Mouse (Mus musculus): ENCODE data around the gene Ccp110. TPM values are rescaled to one million over a fixed set of nuclear protein-coding genes. Genes with fewer than 3 reads are reported as not detected.

Gene Ccp110
- total and polyA plus RNA-seq, 3 experiments: 10.6 to 16.3 (median 13.4) TPM

DNA sequence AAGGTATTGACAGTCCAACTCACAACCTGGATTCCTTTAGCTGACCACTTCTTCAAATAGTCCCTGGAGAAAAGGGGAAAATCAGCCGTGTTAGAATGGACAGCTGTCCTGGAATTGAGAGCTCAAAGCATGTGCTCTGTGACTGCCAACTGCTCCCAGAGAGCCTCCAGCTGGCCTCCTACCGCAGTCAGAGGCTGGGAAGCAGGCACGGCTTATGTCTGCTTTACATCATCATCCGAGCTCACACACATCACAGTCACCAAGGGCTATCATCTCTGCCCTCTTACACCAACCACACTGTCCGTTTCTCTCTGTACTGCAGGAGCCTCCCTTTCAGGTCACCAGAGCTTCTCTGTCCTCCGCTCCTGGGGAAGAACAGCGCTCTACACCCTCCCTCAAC lies 23.3 kb upstream of the Ccp110 start:
- Histone ChIP-seq H3K4me2 (ENCODE audit: insufficient read depth, low read depth, poor library complexity, severe bottlenecking) (no peak overlapping the region), H3K9ac (ENCODE audit: insufficient read depth, low read depth) (no peak overlapping the region), H3K4me3 (replicated peaks in 1 of 3; ENCODE audit: low read depth in 2 of 3, low read length in 2 of 3, poor library complexity in 1 of 3) (no peak overlapping the region), H3K27me3 (replicated peaks) (no peaks in the 10 kb centered on the region), H3K27ac (ENCODE audit: insufficient read depth, low read depth) (no peak overlapping the region), H3K4me1 (ENCODE audit: control insufficient read depth in 1 of 2, insufficient read depth in 2 of 2) (peaks cover 0 to 5% of the 10 kb centered on the region in 2 experiments; a peak in 1 of 4 replicates), H3K9me3 (replicated peaks; ENCODE audit: low read length) (no peaks in the 10 kb centered on the region), H3K79me2 (replicated peaks; ENCODE audit: control insufficient read depth, extremely low read depth, insufficient read depth, poor library complexity, severe bottlenecking) (no peaks in the 10 kb centered on the region), H3K36me3 (replicated peaks in 1 of 2; ENCODE audit: control insufficient read depth in 1 of 2, insufficient read depth in 1 of 2, low read length in 1 of 2) (peaks cover 51 to 72% of the 10 kb centered on the region in 2 experiments)
- no peak for DNase-seq (ENCODE audit: extremely low read depth)
- dilution Hi-C loops (cut with MboI; ENCODE audit: extremely low pct_ligation_motif_present, extremely low pct_unique_long_range_greater_than_20kb, low sequenced_read_pairs): no loop called here
- in situ Hi-C loops (cut with MboI; ENCODE audit: low pct_ligation_motif_present, low pct_unique_long_range_greater_than_20kb, low sequenced_read_pairs): loop anchor here (10.0 kb wide), 1 partner anchor 94 kb away; the partner anchor contains the start of gene Tmc5
- TF ChIP-seq RAD21 (IDR thresholded peaks at IDR 0.05; ENCODE audit: low read depth, low read length) (no peak), BHLHE40 (IDR thresholded peaks at IDR 0.05; ENCODE audit: low read depth, low read length) (no peak), MAX (IDR thresholded peaks at IDR 0.05; ENCODE audit: low read length) (no peak), USF2 (conservative IDR thresholded peaks at IDR 0.05; ENCODE audit: low read depth, low read length) (no peak), EP300 (IDR thresholded peaks at IDR 0.05; ENCODE audit: low read length) (no peak), JUN (IDR thresholded peaks at IDR 0.05; ENCODE audit: insufficient read depth, low read depth, low read length) (no peak), CHD1 (IDR thresholded peaks at IDR 0.05; ENCODE audit: low read depth, low read length) (no peak), RCOR1 (conservative IDR thresholded peaks at IDR 0.05; ENCODE audit: low read depth, low read length) (no peak), ZMIZ1 (IDR thresholded peaks at IDR 0.05; ENCODE audit: low read depth, low read length) (no peak), CHD2 (IDR thresholded peaks at IDR 0.05; ENCODE audit: low read length) (no peak), ZKSCAN1 (IDR thresholded peaks at IDR 0.05; ENCODE audit: borderline replicate concordance, low read depth, low read length) (no peak), POLR2A (IDR thresholded peaks at IDR 0.05; ENCODE audit: low read depth, low read length) (no peak), TBP (conservative IDR thresholded peaks at IDR 0.05; ENCODE audit: low read depth, low read length) (no peak), KAT2A (IDR thresholded peaks at IDR 0.05; ENCODE audit: insufficient replicate concordance, low read length) (no peak), HCFC1 (IDR thresholded peaks at IDR 0.05; ENCODE audit: low read depth, low read length) (no peak), USF1 (IDR thresholded peaks at IDR 0.05; ENCODE audit: low read depth, low read length) (no peak), E2F4 (IDR thresholded peaks at IDR 0.05; ENCODE audit: insufficient replicate concordance, low read depth, low read length) (no peak), MYC (IDR thresholded peaks at IDR 0.05; ENCODE audit: low read depth, low read length) (no peak), IRF4 (IDR thresholded peaks at IDR 0.05; ENCODE audit: low read depth, low read length) (no peak)

DNA sequence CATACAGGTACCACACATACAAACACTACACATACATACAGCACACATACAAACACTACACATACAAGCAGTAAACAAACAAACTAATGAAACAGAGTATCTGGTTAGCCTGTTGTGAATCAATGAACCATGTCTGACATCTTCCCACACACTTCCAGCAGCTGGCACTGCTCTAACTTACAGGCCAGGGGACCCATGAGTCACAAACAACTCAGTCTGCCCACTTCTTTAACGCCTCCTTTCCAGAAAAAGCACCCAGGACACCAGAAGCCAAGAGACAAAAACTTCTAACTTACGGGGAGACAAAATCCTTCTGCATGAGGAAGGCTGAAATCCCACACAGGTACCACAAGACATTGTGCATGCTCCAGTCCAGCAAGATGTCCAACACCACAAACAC lies 21.1 kb upstream of the Ccp110 start:
- Histone ChIP-seq H3K79me2 (replicated peaks; ENCODE audit: control insufficient read depth, extremely low read depth, insufficient read depth, poor library complexity, severe bottlenecking) (no peaks in the 10 kb centered on the region), H3K27me3 (replicated peaks) (no peaks in the 10 kb centered on the region), H3K9me3 (replicated peaks; ENCODE audit: low read length) (no peaks in the 10 kb centered on the region), H3K27ac (ENCODE audit: insufficient read depth, low read depth) (no peak overlapping the region), H3K4me2 (ENCODE audit: insufficient read depth, low read depth, poor library complexity, severe bottlenecking) (no peak overlapping the region), H3K9ac (ENCODE audit: insufficient read depth, low read depth) (no peak overlapping the region), H3K4me1 (ENCODE audit: control insufficient read depth in 1 of 2, insufficient read depth in 2 of 2) (peaks cover 0 to 5% of the 10 kb centered on the region in 2 experiments; a peak in 1 of 4 replicates), H3K36me3 (replicated peaks in 1 of 2; ENCODE audit: control insufficient read depth in 1 of 2, insufficient read depth in 1 of 2, low read length in 1 of 2) (peaks cover 68 to 88% of the 10 kb centered on the region in 2 experiments), H3K4me3 (replicated peaks in 1 of 3; ENCODE audit: low read depth in 2 of 3, low read length in 2 of 3, poor library complexity in 1 of 3) (no peak overlapping the region)
- dilution Hi-C loops (cut with MboI; ENCODE audit: extremely low pct_ligation_motif_present, extremely low pct_unique_long_range_greater_than_20kb, low sequenced_read_pairs): no loop called here
- no peak for DNase-seq (ENCODE audit: extremely low read depth)
- in situ Hi-C loops (cut with MboI; ENCODE audit: low pct_ligation_motif_present, low pct_unique_long_range_greater_than_20kb, low sequenced_read_pairs): no loop called here
- TF ChIP-seq EP300 (IDR thresholded peaks at IDR 0.05; ENCODE audit: low read length) (no peak), TCF12 (IDR thresholded peaks at IDR 0.05; ENCODE audit: low read depth, low read length) (no peak), BHLHE40 (IDR thresholded peaks at IDR 0.05; ENCODE audit: low read depth, low read length) (no peak), USF1 (IDR thresholded peaks at IDR 0.05; ENCODE audit: low read depth, low read length) (no peak), POLR2A (IDR thresholded peaks at IDR 0.05; ENCODE audit: low read depth, low read length) (no peak), ZKSCAN1 (IDR thresholded peaks at IDR 0.05; ENCODE audit: borderline replicate concordance, low read depth, low read length) (no peak), HCFC1 (IDR thresholded peaks at IDR 0.05; ENCODE audit: low read depth, low read length) (no peak), MXI1 (IDR thresholded peaks at IDR 0.05; ENCODE audit: low read depth, low read length) (no peak), SMC3 (IDR thresholded peaks at IDR 0.05; ENCODE audit: low read depth, low read length) (no peak), USF2 (conservative IDR thresholded peaks at IDR 0.05; ENCODE audit: low read depth, low read length) (no peak), ZC3H11A (IDR thresholded peaks at IDR 0.05; ENCODE audit: low read depth, low read length) (no peak), NRF1 (IDR thresholded peaks at IDR 0.05; ENCODE audit: low read depth, low read length) (no peak), MAX (IDR thresholded peaks at IDR 0.05; ENCODE audit: low read length) (no peak), NELFE (IDR thresholded peaks at IDR 0.05; ENCODE audit: low read depth, low read length) (no peak), KAT2A (IDR thresholded peaks at IDR 0.05; ENCODE audit: insufficient replicate concordance, low read length) (no peak), MEF2A (IDR thresholded peaks at IDR 0.05; ENCODE audit: borderline replicate concordance, low read depth, low read length) (no peak), RAD21 (IDR thresholded peaks at IDR 0.05; ENCODE audit: low read depth, low read length) (no peak), TBP (conservative IDR thresholded peaks at IDR 0.05; ENCODE audit: low read depth, low read length) (no peak), ETS1 (conservative IDR thresholded peaks at IDR 0.05; ENCODE audit: low read depth, low read length) (no peak), PAX5 (IDR thresholded peaks at IDR 0.05; ENCODE audit: low read length) (no peak)

Measured in CH12.LX (cell line).